Mouse (Mus musculus): Measurements from ENCODE around the gene Efl1.

GRCm38 (mm10) chr7:82715912-82716601, 67.6 kb downstream of the Efl1 start:
- no peak for TF ChIP-seq CTCF (IDR thresholded peaks at IDR 0.05; ENCODE audit: low read depth, low read length)
- no peak for TF ChIP-seq POLR2A (IDR thresholded peaks at IDR 0.05; ENCODE audit: insufficient read depth, low read length)

Measured in ES-Bruce4 (cell line).